Mouse (Mus musculus) small intestine, adult 2 months (tissue): ENCODE measurements around the gene Cbfa2t3.

Experiments used
- CTCF ChIP-seq: fragments of 200-500 bp; IDR thresholded peaks from 2 replicates; pipeline ENCODE4 v1.5.1; 2012; ENCODE audit warnings: low read depth, mild to moderate bottlenecking, control low read depth, inconsistent platforms, low read length, moderate library complexity, mixed read lengths; ENCODE audit not compliant: insufficient replicate concordance, insufficient read length; ENCODE audit errors: extremely low read depth
- POLR2A ChIP-seq: fragments of 200-500 bp; IDR thresholded peaks from 2 replicates; pipeline ENCODE4 v1.6.1; 2012; ENCODE audit warnings: low read depth, mild to moderate bottlenecking, control low read depth, inconsistent platforms, low read length, moderate library complexity

DNA sequence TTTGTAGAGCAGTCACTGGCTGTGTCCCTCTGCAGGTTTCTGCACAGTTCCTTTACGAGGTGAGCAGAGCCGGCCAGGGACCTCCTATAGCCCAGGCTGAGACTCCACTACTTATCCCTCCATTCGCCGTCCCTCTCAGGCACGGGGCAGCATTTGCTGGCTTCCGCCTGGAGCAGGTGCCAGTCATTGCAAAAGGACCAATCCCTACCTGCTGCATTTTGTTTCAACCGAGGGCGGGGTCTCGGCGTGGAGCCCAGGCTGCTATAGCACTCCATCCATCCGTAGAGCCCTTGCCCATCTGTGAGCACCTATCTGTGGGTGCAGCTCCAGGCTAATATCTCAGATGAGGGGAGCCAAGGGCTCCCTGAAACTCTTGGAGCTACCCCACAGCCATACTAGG, 28.9 kb downstream of the Cbfa2t3 start:
- TF ChIP-seq CTCF (no peak), POLR2A (no peak)
